ENCODE assay signal across 9 mouse cellular contexts in genomic region chr16:97312960-97313686, GRCm38 (mm10). TPM values are rescaled to one million over a fixed set of nuclear protein-coding genes. Genes with fewer than 3 reads are reported as not detected.
DNase-seq lines count a peak whose midpoint lies in the region; ATAC-seq and TF ChIP-seq lines count a peak whose summit lies in the region.
"Had no signal": no experiment of that assay in that cellular context is flagged by ENCODE, and none has a peak within 500 bp of the region (broad histone marks: within the 10 kb centered on the region; RNA-seq: fewer than 3 reads in every experiment).

No protein-coding gene starts in this region.

- H3K4me1 ChIP-seq in intestine, postnatal 0 days (replicated peaks; ENCODE audit: control insufficient read depth, insufficient read depth, low read length): no peaks in the 10 kb centered on the region
- H3K4me1 ChIP-seq in midbrain, embryonic 10.5 days: peaks cover 8% of the 10 kb centered on the region
- H3K4me1 ChIP-seq in small intestine, adult 2 months (ENCODE audit: control insufficient read depth, insufficient read depth, insufficient read length, low read length): no peaks in the 10 kb centered on the region; the same call in 1 of the 2 replicates

- no peak overlapping the region for H3K27ac ChIP-seq in intestine, postnatal 0 days (ENCODE audit: low read depth, low read length)
- no peak overlapping the region for H3K27ac ChIP-seq in midbrain, embryonic 10.5 days (replicated peaks)
- no peak overlapping the region for H3K27ac ChIP-seq in small intestine, adult 2 months (ENCODE audit: insufficient read depth, low read depth, low read length)

- WGBS in intestine, postnatal 0 days: 31% methylated on average over 10 of the region's 10 CpGs
- 23% methylated on average over 10 of the region's 10 CpGs for WGBS in midbrain, embryonic 10.5 days
- 33% methylated on average over 10 of the region's 10 CpGs for WGBS in small intestine, adult 2 months

- ATAC-seq in intestine, postnatal 0 days: peak; percentile 10; the same call in 1 of the 2 replicates

- peak; percentile 87 for TF ChIP-seq CTCF in intestine, postnatal 0 days (IDR thresholded peaks at IDR 0.05; ENCODE audit: low read depth)
- TF ChIP-seq CTCF in small intestine, adult 2 months (IDR thresholded peaks at IDR 0.05; ENCODE audit: extremely low read depth, insufficient read length, insufficient replicate concordance, low read depth, low read length): peak; percentile 81; the same call in 1 of the 2 replicates

- no peak overlapping the region for H3K4me2 ChIP-seq in intestine, postnatal 0 days (replicated peaks; ENCODE audit: low read depth)

- intact Hi-C loops in gastrocnemius, postnatal 14 days (cut with DNase I; ENCODE audit: low total_unique reads): loop anchor here (5.0 to 10.0 kb wide), 2 partner anchors 152 to 254 kb away; partner anchors contain the start of gene Mx1
- intact Hi-C loops in left cerebral cortex, postnatal 10 days (cut with DNase I): loop anchor here (5.0 to 10.0 kb wide), 3 partner anchors 154 to 492 kb away; no protein-coding TSS in a partner anchor

- no peak for TF ChIP-seq POLR2A in small intestine, adult 2 months (IDR thresholded peaks at IDR 0.05; ENCODE audit: low read depth, low read length)

- H3K9me3 ChIP-seq in intestine, postnatal 0 days (ENCODE audit: control insufficient read depth): no peaks in the 10 kb centered on the region
- no peaks in the 10 kb centered on the region for H3K9me3 ChIP-seq in midbrain, embryonic 10.5 days (replicated peaks)

- no peaks in the 10 kb centered on the region for H3K27me3 ChIP-seq in intestine, postnatal 0 days (replicated peaks; ENCODE audit: control insufficient read depth, insufficient read depth, low read length)
- no peaks in the 10 kb centered on the region; the same call in 1 of the 2 replicates for H3K27me3 ChIP-seq in midbrain, embryonic 10.5 days (ENCODE audit: low read depth, poor library complexity, severe bottlenecking)
- no peaks in the 10 kb centered on the region for H3K27me3 ChIP-seq in small intestine, adult 2 months (ENCODE audit: control insufficient read depth, insufficient read depth, low read length)

- no peaks in the 10 kb centered on the region for H3K36me3 ChIP-seq in intestine, postnatal 0 days (ENCODE audit: control insufficient read depth, insufficient read depth)
- no peaks in the 10 kb centered on the region for H3K36me3 ChIP-seq in midbrain, embryonic 10.5 days
- H3K36me3 ChIP-seq in small intestine, adult 2 months (ENCODE audit: control insufficient read depth, insufficient read depth, low read length): no peaks in the 10 kb centered on the region

- no peak overlapping the region for H3K4me3 ChIP-seq in intestine, postnatal 0 days (ENCODE audit: low read depth, low read length)
- no peak overlapping the region for H3K4me3 ChIP-seq in midbrain, embryonic 10.5 days
- H3K4me3 ChIP-seq in small intestine, adult 2 months (ENCODE audit: low read depth, low read length): no peak overlapping the region

- peak; percentile 69 for DNase-seq in gastrocnemius, adult 18-20 months (ENCODE audit: low spot score)
- no peak for DNase-seq in gastrocnemius, postnatal 25 days
- peak; percentile 70 to 87 for DNase-seq in cerebellum, postnatal 4 days (ENCODE audit: low spot score in 2 of 2)
- peak; percentile 59 for DNase-seq in gastrocnemius, postnatal 14 days
- DNase-seq in left cerebral cortex, postnatal 10 days (ENCODE audit: extremely low spot score in 1 of 2, low spot score in 2 of 2): peak; percentile 74 to 80
- peak; percentile 77 for DNase-seq in midbrain, embryonic 10.5 days (ENCODE audit: low spot score)

- no peak overlapping the region for H3K9ac ChIP-seq in intestine, postnatal 0 days (ENCODE audit: low read depth, low read length)

RNA-seq across cellular contexts. Expression of gene Bace2, which starts 43.4 kb away (rescaled TPM):
- 1 to 10 TPM; 1.5 to 3.1 TPM for total RNA-seq in gastrocnemius, adult 18-20 months (2021)
- total RNA-seq in gastrocnemius, postnatal 25 days (2021): 1 to 10 TPM; 5.2 to 7.0 TPM
- 10 to 100 TPM in 1 of 2 experiments, 1 to 10 TPM in 1; 6.1 to 10.2 TPM for total RNA-seq in gastrocnemius, postnatal 14 days (2021)
- polyA plus RNA-seq in intestine, postnatal 0 days (2015; fragmentation: Nextera tagmentation; extraction: Ambion mirVana): 15.6 and 17.8 TPM in 2 replicates
- 10 to 100 TPM; 10.3 to 12.7 TPM for total RNA-seq in left cerebral cortex, postnatal 10 days (2021)
- 1.1 and 1.8 TPM in 2 replicates for polyA plus RNA-seq in midbrain, embryonic 10.5 days (2016; fragmentation: Nextera tagmentation; extraction: Ambion mirVana)
- 2.0 and 7.4 TPM in 2 replicates for polyA plus RNA-seq in small intestine, adult 2 months (2012; rRNA removed)
- total RNA-seq: neutrophil, adult 5-6 weeks had no signal
